Mouse (Mus musculus): ENCODE measurements at regions not wholly inside any gene's neighbourhood (a gene's known extent, or its start where the extent isn't known, plus 50 kb on each side); places are given as distances from the start of the nearest gene placed in this dataset.

DNA sequence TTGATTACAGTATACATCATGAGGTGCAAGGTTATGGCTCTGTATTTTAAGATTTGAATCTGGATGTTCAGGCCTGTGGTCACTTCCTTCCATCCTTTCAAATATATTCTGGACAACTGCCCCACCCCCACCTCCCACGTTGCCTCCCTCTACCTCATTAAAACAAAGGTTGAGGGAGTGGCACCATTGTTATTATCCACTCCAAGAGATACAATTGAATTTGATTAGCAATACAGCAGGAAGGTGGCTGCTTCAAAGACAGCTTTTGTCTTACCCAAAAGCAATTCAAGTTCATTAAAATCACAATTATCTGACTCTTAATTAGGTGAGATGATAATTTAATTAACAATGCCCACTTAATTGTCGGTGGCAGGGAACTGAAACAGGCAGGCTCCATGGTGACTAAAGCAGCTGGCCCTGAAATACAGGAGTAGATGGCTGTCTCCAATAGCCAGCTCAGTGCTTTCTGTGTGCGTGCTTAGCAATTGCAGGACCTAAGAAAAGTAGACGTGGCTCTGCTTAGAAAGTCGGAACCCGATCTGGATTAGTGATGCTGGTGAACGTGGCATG, 623.8 kb downstream of the Dhx35 start:
- TF ChIP-seq POLR2A (IDR thresholded peaks at IDR 0.05; ENCODE audit: low read depth, low read length) = no peak
- TF ChIP-seq CTCF (IDR thresholded peaks at IDR 0.05; ENCODE audit: extremely low read depth, insufficient read depth, insufficient read length, insufficient replicate concordance) = no peak
